Mouse (Mus musculus) liver, embryonic 14.5 days (tissue): ENCODE measurements around the gene Zfp655.
A peak's percentile ranks its signal among the peaks of the same experiment; 100 is the strongest.

Experiments
- CTCF ChIP-seq: IDR thresholded peaks from 2 replicates; pipeline ENCODE4 v1.5.1; 2016; ENCODE audit warnings: antibody characterized with exemption, low read depth, control low read depth
- EP300 ChIP-seq: IDR thresholded peaks from 2 replicates; pipeline ENCODE4 v1.6.1; 2016; ENCODE audit warnings: antibody characterized with exemption, low read depth

DNA sequence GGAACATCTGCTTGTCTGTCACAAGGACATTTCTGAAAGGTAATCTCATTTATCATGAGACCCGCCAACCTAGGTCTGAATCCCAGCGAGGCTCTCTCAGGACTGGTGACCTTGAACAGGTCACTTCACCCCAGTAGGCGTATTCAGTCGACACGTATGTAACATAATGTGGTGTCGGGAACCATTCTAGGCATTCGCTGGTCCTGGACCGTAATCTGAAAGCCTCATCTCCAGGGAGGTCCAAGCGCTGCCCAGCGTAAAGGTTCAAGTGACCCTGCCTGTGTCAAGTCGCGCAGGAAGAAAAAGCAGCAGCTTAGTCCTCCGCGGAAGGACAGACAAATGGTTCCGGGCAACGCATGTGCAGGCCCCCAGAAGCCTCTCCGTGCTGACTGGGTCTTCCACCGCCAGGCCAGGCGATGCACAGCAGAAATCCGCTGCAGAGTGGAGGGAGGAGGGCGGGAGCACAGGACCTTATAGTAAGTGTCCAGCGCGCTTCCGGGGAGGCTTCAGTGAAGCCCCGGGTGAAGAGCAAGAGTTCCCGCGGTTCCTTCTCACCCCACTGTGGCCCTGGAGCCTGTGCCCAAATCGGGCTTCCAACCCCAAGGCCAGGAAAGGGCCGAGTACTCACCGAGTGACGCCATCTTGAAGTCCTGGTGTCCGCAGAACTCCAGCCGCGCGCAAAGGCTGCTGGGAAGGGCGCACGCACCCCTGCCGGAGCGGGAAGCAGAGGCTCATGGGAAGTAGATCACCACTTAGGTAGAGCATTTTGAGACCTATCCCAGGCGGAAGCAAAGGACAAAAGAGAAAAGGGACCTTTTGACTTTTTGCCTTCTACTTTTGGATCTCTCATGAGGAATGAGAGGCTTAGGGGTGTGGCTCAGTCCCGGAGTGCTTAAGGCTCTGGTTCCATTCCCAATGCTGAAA, 40.4 kb upstream of the Zfp655 start:
- 0 out of 2 replicates have a peak, but pooled peaks have one; percentile 8 for TF ChIP-seq CTCF
- no peak for TF ChIP-seq EP300
